ENCODE assay signal across 12 mouse cellular contexts in the genomic region with DNA sequence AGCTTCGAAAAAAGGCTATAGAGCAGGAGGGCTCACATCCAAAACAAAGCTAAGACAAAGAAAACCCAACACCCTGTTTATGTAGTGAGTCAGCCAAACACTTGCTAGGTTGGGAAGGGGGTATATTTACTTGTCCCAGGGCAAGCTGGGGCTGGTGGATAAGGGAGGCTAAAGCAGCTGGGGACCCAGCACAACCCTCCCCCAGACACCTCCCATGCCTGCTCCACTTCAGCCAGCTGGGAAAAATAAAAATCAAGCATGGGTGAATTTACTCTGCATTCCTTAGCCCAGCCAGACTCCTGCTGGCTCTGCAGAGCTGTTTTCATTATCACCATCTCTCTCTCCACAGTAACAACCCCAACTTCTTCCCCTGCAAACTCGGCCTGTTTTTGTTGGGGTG. TPM values are rescaled to one million over a fixed set of nuclear protein-coding genes. Genes with fewer than 3 reads are reported as not detected.
DNase-seq lines count a peak whose midpoint lies in the region; ATAC-seq and TF ChIP-seq lines count a peak whose summit lies in the region.
"Had no signal": no experiment of that assay in that cellular context is flagged by ENCODE, and none has a peak within 500 bp of the region (broad histone marks: within the 10 kb centered on the region; RNA-seq: fewer than 3 reads in every experiment).

No protein-coding gene starts in this region.

- TF ChIP-seq POLR2A in brain, embryonic 14.5 days (IDR thresholded peaks at IDR 0.05; ENCODE audit: borderline replicate concordance, extremely low read depth, insufficient read depth, insufficient read length, poor library complexity, severe bottlenecking) = no peak
- no peak for TF ChIP-seq POLR2A in myocyte (IDR thresholded peaks at IDR 0.05; ENCODE audit: insufficient read length, low read depth)

- intact Hi-C loops in left cerebral cortex, postnatal 36 days (cut with DNase I) = no loop called here

- no peaks in the 10 kb centered on the region for H3K36me3 ChIP-seq in myocyte (ENCODE audit: control insufficient read depth, insufficient read depth)

- ATAC-seq in frontal cortex, adult (ENCODE audit: low TSS enrichment) = peak; percentile 53; the same call in 1 of the 2 replicates
- ATAC-seq: liver, postnatal 0 days had no signal

- peak overlapping the region; percentile 63 for H3K4me2 ChIP-seq in myocyte (ENCODE audit: low read depth)

- H3K27me3 ChIP-seq in myocyte (ENCODE audit: control insufficient read depth, insufficient read depth, insufficient read length) = no peaks in the 10 kb centered on the region

- no peak for TF ChIP-seq CTCF in brain, embryonic 14.5 days (IDR thresholded peaks at IDR 0.05; ENCODE audit: borderline replicate concordance, extremely low read depth, insufficient read depth, insufficient read length)

- H3K79me2 ChIP-seq in myocyte (ENCODE audit: control insufficient read depth, insufficient read depth) = no peaks in the 10 kb centered on the region

- H3ac ChIP-seq in myocyte (ENCODE audit: control insufficient read depth, insufficient read length) = no peak overlapping the region

- no peak overlapping the region for H3K4me3 ChIP-seq in myocyte

- DNase-seq in frontal cortex, postnatal 25 days (ENCODE audit: low spot score in 2 of 2) = no peak
- peak; percentile 49 to 61 for DNase-seq in lung, adult 18-20 months
- no peak for DNase-seq in lung, postnatal 14 days
- DNase-seq in brain, embryonic 14.5 days (ENCODE audit: low read depth) = peak; percentile 46
- no peak for DNase-seq in left cerebral cortex, adult 8-10 months (ENCODE audit: low spot score in 2 of 2)
- DNase-seq in left cerebral cortex, postnatal 36 days (ENCODE audit: low spot score in 2 of 2) = no peak
- DNase-seq: adrenal gland, postnatal 10 days; cerebellum, postnatal 36 days; liver, postnatal 0 days had no signal

TF ChIP-seq in myocyte, 11 proteins besides CTCF, POLR2A, EP300 and RAD21:
- TF ChIP-seq TCF12 (IDR thresholded peaks at IDR 0.05; ENCODE audit: insufficient read depth, poor library complexity, severe bottlenecking) = peak; percentile 57
- no peak for TF ChIP-seq TCF3 (IDR thresholded peaks at IDR 0.05; ENCODE audit: insufficient read length, low read depth)
- TF ChIP-seq E2F4 (IDR thresholded peaks at IDR 0.05; ENCODE audit: insufficient read depth) = no peak
- TF ChIP-seq MYOG (IDR thresholded peaks at IDR 0.05; ENCODE audit: control insufficient read depth in 1 of 3, insufficient read depth in 1 of 3, insufficient read length in 2 of 3, low read depth in 2 of 3) = peak in 2 of 3 experiments; percentile 59 to 79
- TF ChIP-seq MYOD1 (IDR thresholded peaks at IDR 0.05; ENCODE audit: control insufficient read depth in 1 of 3, insufficient read length in 2 of 3, low read depth in 2 of 3) = peak in 2 of 3 experiments; percentile 42 to 74
TF ChIP-seq in myocyte: peak in this region for 3.

RNA-seq across cellular contexts. Expression of a gene that starts 2.2 kb away (rescaled TPM):
- polyA plus RNA-seq in brain, embryonic 14.5 days (2012; rRNA removed) = 2.0 and 5.6 TPM in 2 replicates
- polyA plus RNA-seq in myocyte (2012; fragmentation: generic; extraction: Trizol) = 0.11 TPM
- total RNA-seq in left cerebral cortex, adult 8-10 months (2022) = 1 to 10 TPM; 2.2 to 3.1 (median 2.5) TPM
- 1 to 10 TPM; 2.0 to 2.1 TPM for total RNA-seq in left cerebral cortex, postnatal 36 days (2021)
- total RNA-seq: neutrophil, adult 5-6 weeks had no signal

RNA-seq across cellular contexts. Expression of a gene that starts 6.4 kb away (rescaled TPM):
- polyA plus RNA-seq in brain, embryonic 14.5 days (2012; rRNA removed) = 4.1 and 5.6 TPM in 2 replicates
- 1.8 TPM for polyA plus RNA-seq in myocyte (2012; fragmentation: generic; extraction: Trizol)
- total RNA-seq in left cerebral cortex, adult 8-10 months (2022) = 10 to 100 TPM in 2 of 4 experiments, 1 to 10 TPM in 2; 5.9 to 12.7 (median 9.8) TPM
- total RNA-seq in left cerebral cortex, postnatal 36 days (2021) = 1 to 10 TPM; 8.8 to 9.5 TPM

Comparison
In these comparisons a context has a peak if more than half of its experiments do, and no peak if none do; other contexts are left out.
1. DNase-seq: peak in lung, adult 18-20 months (2 of 2) and brain, embryonic 14.5 days (single experiment); none in frontal cortex, postnatal 25 days (0 of 2), lung, postnatal 14 days (single experiment), left cerebral cortex, adult 8-10 months (0 of 2) and left cerebral cortex, postnatal 36 days (0 of 2).